Comparison of ENCODE assay signal across 10 mouse cellular contexts in the genomic region with DNA sequence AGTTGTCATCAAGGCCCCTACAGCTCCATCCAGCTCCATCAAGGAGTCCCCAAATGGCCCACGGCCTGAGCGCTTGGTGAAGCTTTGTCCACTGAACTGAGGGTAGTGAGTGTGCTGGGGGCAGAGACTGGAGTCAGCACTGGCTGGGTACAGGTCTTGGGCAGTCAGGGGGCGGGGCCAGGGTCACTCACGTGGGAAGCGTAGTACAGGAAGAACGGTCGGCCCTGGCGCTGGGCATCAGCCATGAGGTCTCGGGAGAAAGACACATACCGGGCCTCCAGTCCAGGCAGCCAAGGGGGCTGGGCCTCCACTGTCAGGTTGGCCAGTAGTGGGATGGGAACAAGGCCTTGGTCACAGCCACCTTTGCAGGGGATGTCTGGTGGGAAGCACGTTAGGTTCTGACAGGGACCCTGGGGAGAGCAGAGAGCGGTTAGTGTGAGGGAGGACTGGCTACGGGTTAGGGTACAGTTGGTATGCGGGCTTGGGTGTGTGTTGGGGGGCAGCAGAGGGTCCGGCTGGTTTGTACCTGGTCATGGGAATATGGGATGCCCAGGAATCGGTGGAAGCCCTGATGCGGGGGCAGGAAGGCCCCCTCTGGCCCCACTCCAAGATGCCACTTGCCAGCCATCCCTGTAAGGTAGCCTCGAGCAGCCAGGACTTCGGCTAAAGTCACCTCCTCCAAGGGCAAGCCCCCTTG. TPM values are rescaled to one million over a fixed set of nuclear protein-coding genes. Genes with fewer than 3 reads are reported as not detected.
DNase-seq lines count a peak whose midpoint lies in the region; ATAC-seq lines count a peak whose summit lies in the region.
"Had no signal": no experiment of that assay in that cellular context is flagged by ENCODE, and none has a peak within 500 bp of the region (broad histone marks: within the 10 kb centered on the region; RNA-seq: fewer than 3 reads in every experiment).

No protein-coding gene starts in this region.

- H3K27ac ChIP-seq in heart, embryonic 15.5 days, result no peak overlapping the region
- H3K27ac ChIP-seq in limb, embryonic 10.5 days, result no peak overlapping the region

- no peak for ATAC-seq in heart, embryonic 15.5 days (replicated peaks; ENCODE audit: insufficient number of reproducible peaks, insufficient read depth, low FRiP score, low read depth)

- DNase-seq in heart, postnatal 36 days, result no peak
- peak; percentile 24 for DNase-seq in thymus, postnatal 4 days
- no peak for DNase-seq in thymus, adult 18-20 months
- no peak for DNase-seq in limb, embryonic 10.5 days (ENCODE audit: low spot score)
- DNase-seq in urinary bladder, postnatal 10 days (ENCODE audit: low spot score), result no peak
- DNase-seq in lung, postnatal 36 days, result no peak
- no peak for DNase-seq in left cerebral cortex, adult 11 months (ENCODE audit: low spot score)
- DNase-seq: kidney, adult 18-20 months had no signal

- peak overlapping the region; percentile 96 for H3K4me2 ChIP-seq in heart, embryonic 15.5 days

- H3K9me3 ChIP-seq in heart, embryonic 15.5 days (replicated peaks), result no peaks in the 10 kb centered on the region
- no peaks in the 10 kb centered on the region for H3K9me3 ChIP-seq in limb, embryonic 10.5 days (replicated peaks)

- H3K4me3 ChIP-seq in heart, embryonic 15.5 days, result no peak overlapping the region
- peak overlapping the region; percentile 59; the same call in 1 of the 2 replicates for H3K4me3 ChIP-seq in limb, embryonic 10.5 days

- no peaks in the 10 kb centered on the region for H3K27me3 ChIP-seq in heart, embryonic 15.5 days
- H3K27me3 ChIP-seq in limb, embryonic 10.5 days (ENCODE audit: low read depth, poor library complexity, severe bottlenecking), result no peaks in the 10 kb centered on the region

- no peak overlapping the region for H3K9ac ChIP-seq in heart, embryonic 15.5 days

- peaks cover 10% of the 10 kb centered on the region for H3K4me1 ChIP-seq in heart, embryonic 15.5 days (replicated peaks)
- peaks cover 15% of the 10 kb centered on the region for H3K4me1 ChIP-seq in limb, embryonic 10.5 days

- no peaks in the 10 kb centered on the region for H3K36me3 ChIP-seq in heart, embryonic 15.5 days
- 0 out of 2 replicates have a peak, but pooled peaks cover 3% of the 10 kb centered on the region for H3K36me3 ChIP-seq in limb, embryonic 10.5 days

- intact Hi-C loops in heart, postnatal 36 days (cut with DNase I), result no loop called here

- 94% methylated on average over 19 of the region's 19 CpGs for WGBS in heart, embryonic 15.5 days
- WGBS in limb, embryonic 10.5 days, result 92% methylated on average over 19 of the region's 19 CpGs

RNA-seq across cellular contexts. Expression of gene Arsa, which starts 2.5 kb away (rescaled TPM):
- 16.3 and 19.9 TPM in 2 replicates for polyA plus RNA-seq in heart, embryonic 15.5 days (2015; fragmentation: Nextera tagmentation; extraction: Ambion mirVana)
- total RNA-seq in heart, postnatal 36 days (2021), result 10 to 100 TPM; 12.2 to 14.1 TPM
- polyA plus RNA-seq in limb, embryonic 10.5 days (2016; fragmentation: Nextera tagmentation; extraction: Ambion mirVana), result 9.6 and 11.2 TPM in 2 replicates

RNA-seq across cellular contexts. Expression of gene Mapk8ip2, which starts 21.0 kb away (rescaled TPM):
- 0.16 and 1.3 TPM in 2 replicates for polyA plus RNA-seq in heart, embryonic 15.5 days (2015; fragmentation: Nextera tagmentation; extraction: Ambion mirVana)
- under 1 TPM; 0.05 to 0.33 TPM for total RNA-seq in heart, postnatal 36 days (2021)
- 1.6 and 2.5 TPM in 2 replicates for polyA plus RNA-seq in limb, embryonic 10.5 days (2016; fragmentation: Nextera tagmentation; extraction: Ambion mirVana)
- polyA plus RNA-seq: erythroblast, embryonic 14.5 days had no signal

RNA-seq across cellular contexts. Expression of gene Shank3, which starts 24.7 kb away (rescaled TPM):
- polyA plus RNA-seq in heart, embryonic 15.5 days (2015; fragmentation: Nextera tagmentation; extraction: Ambion mirVana), result 1.4 and 2.1 TPM in 2 replicates
- total RNA-seq in heart, postnatal 36 days (2021), result 10 to 100 TPM; 47.0 to 56.3 TPM
- 2.1 and 2.8 TPM in 2 replicates for polyA plus RNA-seq in limb, embryonic 10.5 days (2016; fragmentation: Nextera tagmentation; extraction: Ambion mirVana)

RNA-seq across cellular contexts. Expression of gene Chkb, which starts 45.0 kb away (rescaled TPM):
- 72.7 and 73.8 TPM in 2 replicates for polyA plus RNA-seq in heart, embryonic 15.5 days (2015; fragmentation: Nextera tagmentation; extraction: Ambion mirVana)
- 10 to 100 TPM; 51.2 to 57.0 TPM for total RNA-seq in heart, postnatal 36 days (2021)
- 38.6 and 41.9 TPM in 2 replicates for polyA plus RNA-seq in limb, embryonic 10.5 days (2016; fragmentation: Nextera tagmentation; extraction: Ambion mirVana)

RNA-seq across cellular contexts. Expression of gene Gm44502, which starts 45.2 kb away (rescaled TPM):
- 0.16 and 0.76 TPM in 2 replicates for polyA plus RNA-seq in heart, embryonic 15.5 days (2015; fragmentation: Nextera tagmentation; extraction: Ambion mirVana)
- total RNA-seq in heart, postnatal 36 days (2021), result 10 to 100 TPM; 14.5 to 17.8 TPM
- polyA plus RNA-seq in limb, embryonic 10.5 days (2016; fragmentation: Nextera tagmentation; extraction: Ambion mirVana), result not detected in 2 replicates
